Comparison of ENCODE assay signal across 9 mouse cellular contexts in the genomic region with DNA sequence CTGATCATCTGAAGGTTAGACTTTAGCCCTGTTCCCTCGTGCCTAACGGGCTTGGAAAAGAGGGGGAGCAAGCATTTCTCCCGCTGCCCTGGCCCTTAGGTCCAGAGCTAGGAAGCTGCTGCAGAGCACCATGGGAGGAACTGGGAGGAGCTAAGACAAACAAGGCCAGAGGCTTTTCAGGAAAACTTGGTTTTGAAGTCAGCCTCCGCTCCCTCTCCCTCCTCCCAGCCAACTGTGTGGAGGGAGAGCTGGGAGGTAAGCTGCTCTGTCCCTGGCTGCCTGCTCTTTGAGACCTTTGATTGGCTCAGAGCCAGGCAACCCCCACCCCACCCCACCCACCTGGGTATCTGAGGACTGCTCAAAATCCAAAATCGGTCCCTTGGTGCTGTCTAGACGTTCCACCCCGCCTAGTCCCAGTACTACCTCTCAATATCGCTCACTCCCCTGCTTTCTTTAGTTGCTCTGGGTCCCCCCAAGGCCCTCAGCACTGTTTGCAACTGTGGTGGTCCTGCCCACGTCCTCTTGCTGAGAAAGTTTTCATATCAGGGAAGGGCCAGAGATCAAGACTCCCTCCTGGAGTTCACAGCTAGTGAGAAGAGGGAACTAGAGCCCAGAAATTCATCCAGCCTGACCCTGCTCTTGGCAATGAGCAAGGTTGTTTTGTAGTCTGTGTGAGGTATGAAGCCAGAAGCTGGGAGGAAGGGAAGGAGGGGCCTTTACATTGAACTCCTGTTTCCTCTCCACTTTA. TPM values are rescaled to one million over a fixed set of nuclear protein-coding genes. Genes with fewer than 3 reads are reported as not detected.
A peak's percentile ranks its signal among the peaks of the same experiment; 100 is the strongest.
DNase-seq lines count a peak whose midpoint lies in the region; ATAC-seq lines count a peak whose summit lies in the region.
"Had no signal": no experiment of that assay in that cellular context is flagged by ENCODE, and none has a peak within 500 bp of the region (broad histone marks: within the 10 kb centered on the region; RNA-seq: fewer than 3 reads in every experiment).

No protein-coding gene starts in this region.

- peak; percentile 69 for DNase-seq in NIH3T3 (ENCODE audit: low read depth)
- peak; percentile 61 for DNase-seq in embryo, embryonic 9.5 days (ENCODE audit: extremely low spot score)
- peak; percentile 75 for DNase-seq in lung, postnatal 25 days (ENCODE audit: low spot score)
- no peak for DNase-seq in layer of hippocampus, postnatal 25 days (ENCODE audit: extremely low spot score in 1 of 2, low spot score in 1 of 2)
- no peak for DNase-seq in spleen, postnatal 4 days (ENCODE audit: low spot score in 2 of 2)

- H3K27me3 ChIP-seq in heart, embryonic 12.5 days (replicated peaks) = no peaks in the 10 kb centered on the region
- no peaks in the 10 kb centered on the region for H3K27me3 ChIP-seq in kidney, embryonic 16.5 days (ENCODE audit: insufficient read depth, low read length)

- peak overlapping the region; percentile 59 for H3K9ac ChIP-seq in heart, embryonic 12.5 days
- H3K9ac ChIP-seq in kidney, embryonic 16.5 days (replicated peaks; ENCODE audit: low read length) = peak overlapping the region; percentile 62

- H3K4me3 ChIP-seq in heart, embryonic 12.5 days = peak overlapping the region; percentile 7
- H3K4me3 ChIP-seq in kidney, embryonic 16.5 days (ENCODE audit: low read length) = no peak overlapping the region
- H3K4me3 ChIP-seq: erythroblast, embryonic 14.5 days had no signal

- peak overlapping the region; percentile 85 for H3K4me2 ChIP-seq in heart, embryonic 12.5 days
- peak overlapping the region; percentile 82 for H3K4me2 ChIP-seq in kidney, embryonic 16.5 days (replicated peaks; ENCODE audit: low read depth, low read length)

- no peaks in the 10 kb centered on the region for H3K36me3 ChIP-seq in heart, embryonic 12.5 days
- H3K36me3 ChIP-seq in kidney, embryonic 16.5 days (ENCODE audit: insufficient read depth, low read length) = no peaks in the 10 kb centered on the region

- H3K9me3 ChIP-seq in heart, embryonic 12.5 days (replicated peaks) = no peaks in the 10 kb centered on the region
- H3K9me3 ChIP-seq in kidney, embryonic 16.5 days (ENCODE audit: low read length) = no peaks in the 10 kb centered on the region

- ATAC-seq in heart, embryonic 12.5 days (ENCODE audit: insufficient number of reproducible peaks, low FRiP score) = no peak
- ATAC-seq in kidney, embryonic 16.5 days (ENCODE audit: low FRiP score, low TSS enrichment) = peak; percentile 17; the same call in 1 of the 2 replicates
- no peak for ATAC-seq in monocyte, adult 5-6 weeks (replicated peaks; ENCODE audit: insufficient number of reproducible peaks, low FRiP score, low TSS enrichment, poor library complexity, severe bottlenecking)

- peak overlapping the region; percentile 97 for H3K27ac ChIP-seq in heart, embryonic 12.5 days (ENCODE audit: poor library complexity, severe bottlenecking)
- H3K27ac ChIP-seq in kidney, embryonic 16.5 days (ENCODE audit: low read length) = peak overlapping the region; percentile 94

- WGBS in heart, embryonic 12.5 days = 16% methylated on average over 9 of the region's 9 CpGs
- 5% methylated on average over 9 of the region's 9 CpGs for WGBS in kidney, embryonic 16.5 days

- peaks cover 63% of the 10 kb centered on the region for H3K4me1 ChIP-seq in heart, embryonic 12.5 days (replicated peaks)
- H3K4me1 ChIP-seq in kidney, embryonic 16.5 days (ENCODE audit: insufficient read depth, low read length) = peaks cover 78% of the 10 kb centered on the region

RNA-seq across cellular contexts. Expression of a gene that starts 1.9 kb away (rescaled TPM):
- 6.4 TPM in 2 replicates for polyA plus RNA-seq in heart, embryonic 12.5 days (2016; fragmentation: Nextera tagmentation; extraction: Ambion mirVana)
- polyA plus RNA-seq in kidney, embryonic 16.5 days (2015; fragmentation: Nextera tagmentation; extraction: Ambion mirVana) = 2.2 and 2.4 TPM in 2 replicates
- total RNA-seq in layer of hippocampus, postnatal 25 days (2021) = 10 to 100 TPM; 78.1 to 92.2 TPM
- 0.68 to 4.7 TPM (median 1.9 TPM) in 3 replicates for total RNA-seq in monocyte, adult 5-6 weeks (2017)

RNA-seq across cellular contexts. Expression of a gene that starts 18.3 kb away (rescaled TPM):
- polyA plus RNA-seq in heart, embryonic 12.5 days (2016; fragmentation: Nextera tagmentation; extraction: Ambion mirVana) = 20.3 and 21.4 TPM in 2 replicates
- 23.7 and 24.2 TPM in 2 replicates for polyA plus RNA-seq in kidney, embryonic 16.5 days (2015; fragmentation: Nextera tagmentation; extraction: Ambion mirVana)
- 100 to 1,000 TPM; 170 to 176 TPM for total RNA-seq in layer of hippocampus, postnatal 25 days (2021)
- total RNA-seq in monocyte, adult 5-6 weeks (2017) = 108 to 125 TPM (median 112 TPM) in 3 replicates

RNA-seq across cellular contexts. Expression of a gene that starts 27.7 kb away (rescaled TPM):
- polyA plus RNA-seq in heart, embryonic 12.5 days (2016; fragmentation: Nextera tagmentation; extraction: Ambion mirVana) = 31.8 and 33.3 TPM in 2 replicates
- 36.2 and 41.0 TPM in 2 replicates for polyA plus RNA-seq in kidney, embryonic 16.5 days (2015; fragmentation: Nextera tagmentation; extraction: Ambion mirVana)
- 10 to 100 TPM; 53.3 to 60.6 TPM for total RNA-seq in layer of hippocampus, postnatal 25 days (2021)
- 47.5 to 51.5 TPM (median 49.5 TPM) in 3 replicates for total RNA-seq in monocyte, adult 5-6 weeks (2017)

RNA-seq across cellular contexts. Expression of a gene that starts 36.6 kb away (rescaled TPM):
- polyA plus RNA-seq in heart, embryonic 12.5 days (2016; fragmentation: Nextera tagmentation; extraction: Ambion mirVana) = 27.0 and 29.8 TPM in 2 replicates
- polyA plus RNA-seq in kidney, embryonic 16.5 days (2015; fragmentation: Nextera tagmentation; extraction: Ambion mirVana) = 24.4 and 25.9 TPM in 2 replicates
- total RNA-seq in layer of hippocampus, postnatal 25 days (2021) = 1,000 to 10,000 TPM; 1,027 to 1,094 TPM
- 3.4 to 5.4 TPM (median 4.3 TPM) in 3 replicates for total RNA-seq in monocyte, adult 5-6 weeks (2017)

RNA-seq across cellular contexts. Expression of a gene that starts 47.8 kb away (rescaled TPM):
- polyA plus RNA-seq in heart, embryonic 12.5 days (2016; fragmentation: Nextera tagmentation; extraction: Ambion mirVana) = 45.9 and 48.1 TPM in 2 replicates
- 71.4 and 73.9 TPM in 2 replicates for polyA plus RNA-seq in kidney, embryonic 16.5 days (2015; fragmentation: Nextera tagmentation; extraction: Ambion mirVana)
- 100 to 1,000 TPM; 118 to 130 TPM for total RNA-seq in layer of hippocampus, postnatal 25 days (2021)
- total RNA-seq in monocyte, adult 5-6 weeks (2017) = 10.9 to 25.7 TPM (median 22.4 TPM) in 3 replicates

Comparison
In these comparisons a context has a peak if more than half of its experiments do, and no peak if none do; other contexts are left out.
1. DNase-seq: peak in NIH3T3 (single experiment), embryo, embryonic 9.5 days (single experiment) and lung, postnatal 25 days (single experiment); none in layer of hippocampus, postnatal 25 days (0 of 2) and spleen, postnatal 4 days (0 of 2).
2. RNA of a gene that starts 1.9 kb away (total RNA-seq): 78.1 to 92.2 TPM in layer of hippocampus, postnatal 25 days; 0.68 to 4.7 TPM in monocyte, adult 5-6 weeks; every median in the first group is over 10 times any median in the second.